Mouse (Mus musculus): Measurements from ENCODE around the gene Grin2c.

Grin2c gene

GRCm38 (mm10) chr11:115265771-115266399 lies 1.2 kb downstream of the Grin2c start:
- no peak for DNase-seq (ENCODE audit: low spot score in 2 of 2)

- DNase-seq (ENCODE audit: low spot score in 2 of 2): no peak
Observed at GRCm38 (mm10) chr11:115264862-115265668, 2.0 kb downstream of the Grin2c start.

- DNase-seq (ENCODE audit: low spot score in 2 of 2): no peak
Observed at GRCm38 (mm10) chr11:115264136-115264861, 2.7 kb downstream of the Grin2c start.

GRCm38 (mm10) chr11:115262954-115263353 lies 4.1 kb downstream of the Grin2c start:
- DNase-seq (ENCODE audit: low spot score in 2 of 2): no peak

DNA sequence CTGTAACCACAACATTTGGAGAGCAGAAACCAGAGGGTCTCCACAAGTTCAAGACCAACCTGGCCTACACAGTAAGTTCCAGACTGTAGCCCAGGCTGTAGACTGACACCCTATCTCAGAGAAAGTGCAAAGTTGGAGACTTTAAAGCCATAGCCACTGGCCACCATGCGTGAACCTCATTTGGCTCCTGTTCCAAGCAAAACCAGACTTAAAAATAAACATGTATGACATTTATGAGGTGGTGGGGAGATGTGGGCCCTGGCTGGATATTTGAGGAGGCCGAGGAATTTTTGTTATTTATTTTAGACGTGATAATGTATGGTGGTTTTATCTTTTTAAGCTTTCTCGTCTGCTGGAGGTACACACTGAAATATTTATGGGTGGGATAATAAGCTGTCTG lies 7.9 kb downstream of the Grin2c start:
- no peak for DNase-seq (ENCODE audit: low spot score in 2 of 2)

DNA sequence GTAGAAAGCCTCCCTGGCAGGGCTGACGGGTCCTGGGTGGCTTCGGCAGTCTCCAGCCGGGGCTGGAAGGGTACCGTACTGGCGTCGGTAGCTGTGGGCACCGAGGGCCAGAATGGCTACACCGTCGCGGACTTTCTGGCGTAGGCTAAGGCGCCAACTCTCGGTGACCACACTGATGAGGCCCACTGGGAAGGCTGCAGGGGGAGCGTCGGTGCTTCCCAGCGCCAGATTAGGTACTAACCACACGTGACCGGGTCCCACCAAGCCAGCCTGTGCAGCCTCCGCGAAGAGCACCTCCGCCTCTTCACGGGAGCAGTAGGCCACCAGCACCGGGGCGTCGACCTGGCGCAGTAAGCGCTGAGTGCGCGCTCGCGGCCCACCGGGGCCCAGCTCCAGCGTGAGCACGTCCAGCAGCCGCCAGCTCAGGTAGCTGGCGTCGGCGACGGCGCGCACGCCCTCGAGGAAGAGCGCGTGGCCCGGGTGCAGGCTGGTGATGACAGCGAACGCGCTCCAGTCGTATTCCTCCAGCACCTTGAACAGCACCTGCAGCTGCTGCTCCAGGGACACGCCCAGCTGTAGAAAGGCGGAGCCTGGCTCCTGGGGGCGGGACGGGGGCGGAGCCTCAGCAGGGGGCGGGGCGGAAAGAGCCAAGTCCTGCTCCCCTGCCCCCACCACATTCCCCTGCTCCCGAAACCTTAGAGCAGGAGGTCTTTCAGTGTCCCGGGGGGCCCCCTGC lies 9.1 kb downstream of the Grin2c start:
- DNase-seq (ENCODE audit: low spot score in 2 of 2): no peak

DNA sequence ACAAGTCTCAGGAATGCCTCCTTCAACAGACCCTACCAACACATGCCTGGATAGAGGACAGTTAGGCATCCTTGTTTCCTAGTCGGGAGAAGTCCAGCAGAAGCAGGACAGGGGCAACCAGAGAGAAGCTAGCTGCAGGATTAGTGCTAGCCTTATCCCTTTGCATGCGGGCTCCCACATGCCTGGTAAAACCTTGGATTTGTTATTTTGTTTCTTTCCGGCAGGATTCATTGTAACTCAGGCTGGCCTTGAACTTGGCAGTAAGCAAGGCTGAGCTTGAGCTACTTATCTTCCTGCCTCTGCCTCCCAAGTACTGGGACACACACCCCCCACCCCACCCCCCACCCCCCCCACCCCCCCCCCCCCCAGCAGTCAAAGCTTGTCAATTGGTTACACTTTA lies 15.8 kb downstream of the Grin2c start:
- no peak for DNase-seq (ENCODE audit: low spot score in 2 of 2)

GRCm38 (mm10) chr11:115250405-115251090 lies 16.5 kb downstream of the Grin2c start:
- no peak for DNase-seq (ENCODE audit: low spot score in 2 of 2)

- DNase-seq (ENCODE audit: low spot score in 2 of 2): no peak
Observed at GRCm38 (mm10) chr11:115249721-115250404, 17.2 kb downstream of the Grin2c start.

DNA sequence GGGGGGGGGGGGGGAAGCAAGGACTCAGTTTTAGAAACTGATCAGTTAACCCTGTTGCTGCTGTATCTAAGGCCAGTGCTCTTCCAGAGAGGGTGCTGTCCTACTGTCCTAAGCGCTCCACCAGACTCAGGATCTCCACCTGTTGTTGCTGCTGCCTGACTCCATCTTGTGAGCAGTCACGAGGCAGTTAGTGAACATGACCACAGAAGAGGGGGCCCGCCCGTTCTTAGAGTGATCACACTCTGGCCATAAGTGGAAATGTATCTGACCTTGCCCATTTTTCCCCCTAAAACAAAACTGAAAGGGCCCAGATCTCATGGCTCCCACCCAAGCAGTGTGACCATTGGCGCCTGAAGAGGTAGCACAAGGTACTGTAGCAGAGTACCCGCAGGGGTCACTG lies 19.1 kb downstream of the Grin2c start:
- DNase-seq (ENCODE audit: low spot score in 2 of 2): no peak

DNA sequence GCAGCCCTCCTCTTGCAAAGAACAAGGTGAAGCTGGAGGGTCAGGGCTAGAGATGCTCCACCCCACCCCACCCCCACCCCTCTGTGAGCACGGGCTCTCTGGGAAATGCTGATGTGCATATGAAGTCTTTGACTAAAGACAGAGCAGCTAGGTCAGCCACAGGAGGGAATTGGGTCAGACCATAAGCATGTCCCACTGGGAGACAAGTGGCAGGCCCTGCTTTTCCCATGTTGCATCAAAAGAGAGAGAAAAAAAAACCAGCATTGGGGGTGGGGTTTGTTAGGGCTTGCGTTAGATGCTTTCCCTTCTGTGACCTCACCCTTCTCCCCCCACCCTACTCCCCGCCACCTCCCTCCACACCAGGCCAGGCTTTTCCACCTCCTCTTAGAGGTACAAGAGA lies 19.8 kb downstream of the Grin2c start:
- DNase-seq (ENCODE audit: low spot score in 2 of 2): no peak

- no peak for DNase-seq (ENCODE audit: low spot score in 2 of 2)
Observed at GRCm38 (mm10) chr11:115246386-115246785, 20.7 kb downstream of the Grin2c start.

DNA sequence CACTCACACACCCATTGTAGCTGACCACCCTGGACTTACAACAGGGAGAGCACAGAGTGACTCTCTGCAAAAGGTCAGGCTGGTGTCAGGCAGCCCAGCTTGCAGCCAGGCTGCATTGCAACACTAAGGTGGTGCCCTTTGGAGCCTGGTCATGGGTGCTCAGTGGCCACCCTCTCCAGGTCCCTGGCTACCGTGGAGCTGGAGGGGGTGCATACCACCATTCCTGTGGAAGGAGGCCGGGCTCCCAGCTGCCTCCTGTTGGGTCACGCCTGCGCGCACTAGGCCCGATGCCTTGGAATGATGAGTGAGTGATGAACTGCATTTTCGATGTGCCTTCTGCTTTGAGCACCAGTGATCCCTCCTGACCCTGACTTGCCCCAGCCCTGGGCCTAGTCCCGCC lies 22.2 kb downstream of the Grin2c start:
- DNase-seq (ENCODE audit: low spot score in 2 of 2): no peak

DNA sequence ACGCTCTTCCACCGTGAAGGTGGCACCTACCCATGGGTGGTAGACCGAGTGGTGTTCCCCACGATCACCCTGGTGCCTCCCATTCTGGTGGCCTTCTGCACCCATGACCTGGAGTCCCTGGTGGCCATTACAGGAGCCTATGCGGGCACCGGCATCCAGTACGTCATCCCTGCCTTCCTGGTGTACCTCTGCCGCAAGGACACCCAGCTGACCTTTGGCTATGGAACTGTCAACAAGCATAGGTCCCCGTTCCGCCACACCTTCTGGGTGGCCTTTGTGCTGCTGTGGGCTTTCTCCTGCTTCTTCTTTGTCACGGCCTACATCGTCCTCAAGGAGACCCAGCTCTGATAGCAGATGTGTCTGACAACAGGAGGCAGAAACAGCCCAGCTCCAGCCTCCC lies 23.3 kb downstream of the Grin2c start:
- DNase-seq (ENCODE audit: low spot score in 2 of 2): no peak

DNA sequence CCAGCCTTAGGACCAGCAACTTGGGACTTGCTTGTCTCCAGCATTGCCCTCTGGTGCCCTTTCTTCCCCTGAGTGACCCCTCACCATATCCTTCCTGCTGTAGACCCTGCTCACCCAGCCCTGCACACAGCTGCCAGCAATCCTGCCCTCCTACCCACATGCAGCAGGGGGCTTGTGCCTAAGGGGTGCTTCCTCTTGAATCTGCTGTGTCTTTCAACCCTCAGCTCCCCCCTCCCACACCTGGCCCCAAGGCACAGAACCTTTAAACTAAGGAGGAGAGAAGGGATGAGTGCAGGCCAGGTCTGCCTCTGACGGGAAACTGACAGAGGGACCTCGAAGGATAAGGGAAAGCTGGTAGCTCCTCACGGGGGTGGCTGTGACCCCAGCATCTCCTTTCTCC lies 24.3 kb downstream of the Grin2c start:
- no peak for DNase-seq (ENCODE audit: low spot score in 2 of 2)

DNA sequence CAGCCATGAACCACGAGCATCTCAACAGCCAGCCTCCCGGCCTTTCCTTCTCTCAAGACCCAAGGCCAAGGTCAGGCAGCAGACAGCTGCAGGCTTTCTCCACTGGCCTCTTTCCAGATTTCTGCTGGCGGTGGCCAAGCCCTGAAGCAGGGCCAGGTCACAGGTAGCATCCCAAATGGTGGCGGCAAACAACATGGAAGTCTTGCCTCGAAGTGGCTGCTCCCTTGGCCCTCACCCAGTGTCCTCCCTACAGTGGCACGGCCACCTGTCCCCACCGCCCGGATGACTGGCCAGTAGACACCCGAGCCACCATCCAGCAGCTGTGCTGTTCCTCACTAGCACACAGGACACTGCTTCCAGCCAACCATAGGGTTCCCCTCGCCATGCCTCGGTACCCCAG lies 25.6 kb downstream of the Grin2c start:
- DNase-seq (ENCODE audit: low spot score in 2 of 2): no peak

DNA sequence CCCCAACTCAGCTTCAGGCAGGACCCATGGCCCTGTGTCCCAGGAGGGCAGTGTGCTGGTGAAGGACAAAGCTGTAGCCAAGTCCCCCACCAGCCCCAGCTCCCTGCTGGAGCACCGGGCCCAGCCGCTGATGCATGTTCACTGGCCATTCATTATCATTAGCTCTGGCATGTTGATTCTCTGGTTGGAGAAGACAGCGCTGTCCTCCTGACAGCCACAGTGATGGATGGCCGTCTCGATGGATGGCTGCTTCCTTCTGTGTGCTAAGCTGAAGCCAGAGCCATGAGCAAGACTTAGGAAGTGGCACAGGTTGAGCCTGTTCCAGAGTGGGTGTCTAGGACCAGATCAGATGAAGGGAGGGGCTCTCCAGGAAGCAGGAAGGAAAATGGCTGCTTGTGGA lies 30.5 kb downstream of the Grin2c start:
- no peak for DNase-seq (ENCODE audit: low spot score in 2 of 2)

- no peak for DNase-seq (ENCODE audit: low spot score in 2 of 2)
Observed at GRCm38 (mm10) chr11:115234320-115235044, 32.6 kb downstream of the Grin2c start.

DNA sequence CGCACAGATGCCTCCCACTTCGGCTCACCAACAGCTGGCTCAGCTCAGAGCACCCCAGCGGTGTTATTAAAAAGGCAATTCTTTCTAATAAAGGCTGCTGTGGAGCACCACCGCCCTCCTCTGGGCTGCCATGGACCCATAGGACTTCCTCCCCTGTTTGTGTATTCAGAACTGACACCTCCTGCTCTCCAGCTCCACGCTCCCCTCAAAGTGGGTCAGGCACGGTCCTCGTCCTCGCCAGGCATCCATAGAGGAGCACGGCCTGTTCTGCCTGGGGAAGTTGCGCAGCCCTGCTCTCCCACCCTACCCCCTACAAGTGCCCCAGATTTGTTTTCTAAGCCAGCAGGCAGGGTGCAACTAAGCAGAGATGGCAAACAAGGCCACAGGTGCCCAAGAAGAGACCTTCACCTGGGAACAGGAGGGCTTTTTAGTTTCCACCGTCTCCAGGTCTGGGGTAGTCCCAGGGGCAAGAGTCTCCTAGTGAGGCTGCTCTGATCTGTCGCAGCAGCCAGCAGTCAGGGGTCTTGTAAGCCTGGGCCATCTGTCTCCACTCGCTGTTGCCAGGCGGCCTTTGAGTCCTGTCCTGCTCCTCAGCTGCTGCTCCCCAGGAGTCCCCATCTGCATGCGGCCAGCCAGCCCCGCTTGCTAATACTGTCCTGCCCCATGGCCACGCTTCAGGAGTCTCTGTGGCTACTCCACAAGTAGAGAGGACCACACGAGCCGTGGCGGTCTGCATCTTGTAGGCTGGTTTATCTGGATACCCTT lies 33.3 kb downstream of the Grin2c start:
- DNase-seq (ENCODE audit: low spot score in 2 of 2): peak; percentile 75 to 80

All from right cerebral cortex, postnatal 10 days (tissue).